Mouse (Mus musculus): ENCODE data around the gene Fgd3.

DNA sequence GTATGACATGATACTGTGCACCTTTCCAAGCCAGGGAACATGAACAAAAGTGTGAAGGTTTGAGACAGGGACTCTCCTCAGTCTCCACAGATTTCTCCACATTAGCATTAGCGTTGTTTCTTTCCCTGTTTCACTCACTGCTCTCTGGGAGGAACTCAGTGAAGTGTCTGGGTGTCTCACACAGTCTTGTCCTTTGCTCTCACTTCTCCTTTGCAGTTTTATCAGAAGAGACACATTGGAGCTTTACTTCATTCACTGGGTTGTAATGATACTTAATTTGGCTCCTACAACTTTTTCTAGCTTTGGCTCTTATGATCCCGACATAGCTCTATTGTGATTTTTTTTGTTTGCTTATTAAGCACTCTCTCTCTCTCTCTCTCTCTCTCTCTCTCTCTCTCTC lies 28.4 kb upstream of the Fgd3 start:
- no peak for TF ChIP-seq CTCF (IDR thresholded peaks at IDR 0.05; ENCODE audit: extremely low read depth, insufficient read depth, insufficient read length, insufficient replicate concordance)
- no peak for TF ChIP-seq POLR2A (IDR thresholded peaks at IDR 0.05; ENCODE audit: low read depth, low read length)

Measured in spleen, adult 2 months (tissue).